Mouse (Mus musculus): ENCODE results near the gene Dhx35. TPM values are rescaled to one million over a fixed set of nuclear protein-coding genes. Genes with fewer than 3 reads are reported as not detected.

Dhx35 gene
- polyA plus RNA-seq, 1 experiment from 2014 or later, result 20.4 TPM

GRCm38 (mm10) chr2:158768771-158769170 lies 25.8 kb upstream of the Dhx35 start:
- Histone ChIP-seq H3K4me3 (ENCODE audit: low read depth, low read length) (peak overlapping the region; percentile 67), H3K4me2 (ENCODE audit: low read depth, low read length, severe bottlenecking) (peak overlapping the region; percentile 64), H3K27ac (ENCODE audit: low read depth, low read length) (no peak overlapping the region), H3K9me3 (ENCODE audit: control insufficient read depth, low read length) (no peaks in the 10 kb centered on the region), H3K36me3 (ENCODE audit: control insufficient read depth, insufficient read depth, low read length) (no peaks in the 10 kb centered on the region; the same call in 1 of the 2 replicates), H3K9ac (ENCODE audit: low read length) (peak overlapping the region; percentile 81), H3K27me3 (ENCODE audit: control insufficient read depth, insufficient read depth, low read length) (no peaks in the 10 kb centered on the region), H3K4me1 (replicated peaks; ENCODE audit: control insufficient read depth, insufficient read depth, low read length) (peaks cover 21% of the 10 kb centered on the region)
- DNase-seq (ENCODE audit: low spot score) (no peak), ATAC-seq (replicated peaks; ENCODE audit: low FRiP score) (no peak)
- WGBS, result 9% methylated on average over 5 of the region's 5 CpGs

- Histone ChIP-seq H3K27ac (ENCODE audit: low read depth, low read length) (no peak overlapping the region), H3K36me3 (ENCODE audit: control insufficient read depth, insufficient read depth, low read length) (no peaks in the 10 kb centered on the region; the same call in 1 of the 2 replicates), H3K27me3 (ENCODE audit: control insufficient read depth, insufficient read depth, low read length) (no peaks in the 10 kb centered on the region), H3K9ac (ENCODE audit: low read length) (peak overlapping the region; percentile 81), H3K4me3 (ENCODE audit: low read depth, low read length) (peak overlapping the region; percentile 67), H3K9me3 (ENCODE audit: control insufficient read depth, low read length) (no peaks in the 10 kb centered on the region), H3K4me1 (replicated peaks; ENCODE audit: control insufficient read depth, insufficient read depth, low read length) (peaks cover 21% of the 10 kb centered on the region), H3K4me2 (ENCODE audit: low read depth, low read length, severe bottlenecking) (peak overlapping the region; percentile 64)
- WGBS, result 58% methylated on average over 13 of the region's 13 CpGs
- DNase-seq (ENCODE audit: low spot score) (no peak), ATAC-seq (replicated peaks; ENCODE audit: low FRiP score) (no peak)
Observed at GRCm38 (mm10) chr2:158770126-158770757, 24.4 kb upstream of the Dhx35 start.

- H3K9ac ChIP-seq (ENCODE audit: low read length), result peak overlapping the region; percentile 29
- H3K4me3 ChIP-seq (ENCODE audit: low read depth, low read length), result no peak overlapping the region
- H3K27me3 ChIP-seq (ENCODE audit: control insufficient read depth, insufficient read depth, low read length), result no peaks in the 10 kb centered on the region
- DNase-seq (ENCODE audit: low spot score), result no peak
- ATAC-seq (replicated peaks; ENCODE audit: low FRiP score), result no peak
- 72% methylated on average over 11 of the region's 11 CpGs for WGBS
- no peaks in the 10 kb centered on the region for H3K9me3 ChIP-seq (ENCODE audit: control insufficient read depth, low read length)
- peak overlapping the region; percentile 64; the same call in 1 of the 2 replicates for H3K4me2 ChIP-seq (ENCODE audit: low read depth, low read length, severe bottlenecking)
- H3K27ac ChIP-seq (ENCODE audit: low read depth, low read length), result no peak overlapping the region
- peaks cover 21% of the 10 kb centered on the region for H3K4me1 ChIP-seq (replicated peaks; ENCODE audit: control insufficient read depth, insufficient read depth, low read length)
- H3K36me3 ChIP-seq (ENCODE audit: control insufficient read depth, insufficient read depth, low read length), result no peaks in the 10 kb centered on the region; the same call in 1 of the 2 replicates
Observed at GRCm38 (mm10) chr2:158771066-158771763, 23.4 kb upstream of the Dhx35 start.

GRCm38 (mm10) chr2:158772808-158773207 lies 21.8 kb upstream of the Dhx35 start:
- no peak for DNase-seq (ENCODE audit: low spot score)

GRCm38 (mm10) chr2:158774886-158775285 lies 19.7 kb upstream of the Dhx35 start:
- no peaks in the 10 kb centered on the region for H3K9me3 ChIP-seq (ENCODE audit: control insufficient read depth, low read length)
- 84% methylated on average over 8 of the region's 8 CpGs for WGBS

More at GRCm38 (mm10) chr2:158772808-158773207, 21.8 kb upstream of the Dhx35 start:
- no peak overlapping the region for H3K9ac ChIP-seq (ENCODE audit: low read length)
- H3K4me1 ChIP-seq (replicated peaks; ENCODE audit: control insufficient read depth, insufficient read depth, low read length), result peaks cover 21% of the 10 kb centered on the region
- no peaks in the 10 kb centered on the region for H3K27me3 ChIP-seq (ENCODE audit: control insufficient read depth, insufficient read depth, low read length)
- no peaks in the 10 kb centered on the region; the same call in 1 of the 2 replicates for H3K36me3 ChIP-seq (ENCODE audit: control insufficient read depth, insufficient read depth, low read length)
- no peaks in the 10 kb centered on the region for H3K9me3 ChIP-seq (ENCODE audit: control insufficient read depth, low read length)
- no peak overlapping the region for H3K4me2 ChIP-seq (ENCODE audit: low read depth, low read length, severe bottlenecking)
- ATAC-seq (replicated peaks; ENCODE audit: low FRiP score), result no peak
- WGBS, result 81% methylated on average over 13 of the region's 13 CpGs
- no peak overlapping the region for H3K27ac ChIP-seq (ENCODE audit: low read depth, low read length)
- no peak overlapping the region for H3K4me3 ChIP-seq (ENCODE audit: low read depth, low read length)

GRCm38 (mm10) chr2:158776716-158777115 lies 17.9 kb upstream of the Dhx35 start:
- WGBS, result 88% methylated on average over 4 of the region's 4 CpGs

More at GRCm38 (mm10) chr2:158774886-158775285, 19.7 kb upstream of the Dhx35 start:
- no peak for DNase-seq (ENCODE audit: low spot score)
- H3K9ac ChIP-seq (ENCODE audit: low read length), result no peak overlapping the region
- no peak for ATAC-seq (replicated peaks; ENCODE audit: low FRiP score)
- peaks cover 14% of the 10 kb centered on the region for H3K4me1 ChIP-seq (replicated peaks; ENCODE audit: control insufficient read depth, insufficient read depth, low read length)
- H3K27ac ChIP-seq (ENCODE audit: low read depth, low read length), result no peak overlapping the region
- H3K4me3 ChIP-seq (ENCODE audit: low read depth, low read length), result no peak overlapping the region
- no peaks in the 10 kb centered on the region for H3K27me3 ChIP-seq (ENCODE audit: control insufficient read depth, insufficient read depth, low read length)
- peaks cover under 1% of the 10 kb centered on the region for H3K36me3 ChIP-seq (ENCODE audit: control insufficient read depth, insufficient read depth, low read length)
- no peak overlapping the region for H3K4me2 ChIP-seq (ENCODE audit: low read depth, low read length, severe bottlenecking)

GRCm38 (mm10) chr2:158777490-158777889 lies 17.1 kb upstream of the Dhx35 start:
- Histone ChIP-seq H3K4me2 (ENCODE audit: low read depth, low read length, severe bottlenecking) (no peak overlapping the region), H3K27ac (ENCODE audit: low read depth, low read length) (no peak overlapping the region), H3K36me3 (ENCODE audit: control insufficient read depth, insufficient read depth, low read length) (peaks cover 3% of the 10 kb centered on the region), H3K9ac (ENCODE audit: low read length) (no peak overlapping the region), H3K4me1 (replicated peaks; ENCODE audit: control insufficient read depth, insufficient read depth, low read length) (no peaks in the 10 kb centered on the region; the same call in 1 of the 2 replicates), H3K4me3 (ENCODE audit: low read depth, low read length) (no peak overlapping the region), H3K9me3 (ENCODE audit: control insufficient read depth, low read length) (no peaks in the 10 kb centered on the region), H3K27me3 (ENCODE audit: control insufficient read depth, insufficient read depth, low read length) (no peaks in the 10 kb centered on the region)
- DNase-seq (ENCODE audit: low spot score), result no peak
- WGBS, result 87% methylated on average over 6 of the region's 6 CpGs
- no peak for ATAC-seq (replicated peaks; ENCODE audit: low FRiP score)

More at GRCm38 (mm10) chr2:158776716-158777115, 17.9 kb upstream of the Dhx35 start:
- Histone ChIP-seq H3K9me3 (ENCODE audit: control insufficient read depth, low read length) (no peaks in the 10 kb centered on the region), H3K4me1 (replicated peaks; ENCODE audit: control insufficient read depth, insufficient read depth, low read length) (no peaks in the 10 kb centered on the region; the same call in 1 of the 2 replicates), H3K27me3 (ENCODE audit: control insufficient read depth, insufficient read depth, low read length) (no peaks in the 10 kb centered on the region), H3K27ac (ENCODE audit: low read depth, low read length) (no peak overlapping the region), H3K9ac (ENCODE audit: low read length) (no peak overlapping the region), H3K36me3 (ENCODE audit: control insufficient read depth, insufficient read depth, low read length) (peaks cover 3% of the 10 kb centered on the region), H3K4me2 (ENCODE audit: low read depth, low read length, severe bottlenecking) (no peak overlapping the region), H3K4me3 (ENCODE audit: low read depth, low read length) (no peak overlapping the region)
- ATAC-seq (replicated peaks; ENCODE audit: low FRiP score) (no peak), DNase-seq (ENCODE audit: low spot score) (no peak)

- Histone ChIP-seq H3K9ac (ENCODE audit: low read length) (no peak overlapping the region), H3K27ac (ENCODE audit: low read depth, low read length) (no peak overlapping the region), H3K4me1 (replicated peaks; ENCODE audit: control insufficient read depth, insufficient read depth, low read length) (no peaks in the 10 kb centered on the region), H3K9me3 (ENCODE audit: control insufficient read depth, low read length) (no peaks in the 10 kb centered on the region), H3K36me3 (ENCODE audit: control insufficient read depth, insufficient read depth, low read length) (peaks cover 3% of the 10 kb centered on the region), H3K4me2 (ENCODE audit: low read depth, low read length, severe bottlenecking) (no peak overlapping the region), H3K27me3 (ENCODE audit: control insufficient read depth, insufficient read depth, low read length) (no peaks in the 10 kb centered on the region), H3K4me3 (ENCODE audit: low read depth, low read length) (no peak overlapping the region)
- ATAC-seq (replicated peaks; ENCODE audit: low FRiP score) (no peak), DNase-seq (ENCODE audit: low spot score) (no peak)
- 87% methylated on average over 7 of the region's 7 CpGs for WGBS
Observed at GRCm38 (mm10) chr2:158778349-158778748, 16.3 kb upstream of the Dhx35 start.
